In genomic region chr10:21363297-21363696, GRCm38 (mm10) we compare ENCODE assay signal across 27 mouse cellular contexts. TPM values are rescaled to one million over a fixed set of nuclear protein-coding genes. Genes with fewer than 3 reads are reported as not detected.
DNase-seq lines count a peak whose midpoint lies in the region; ATAC-seq and TF ChIP-seq lines count a peak whose summit lies in the region.
"Had no signal": no experiment of that assay in that cellular context is flagged by ENCODE, and none has a peak within 500 bp of the region (broad histone marks: within the 10 kb centered on the region; RNA-seq: fewer than 3 reads in every experiment).

No protein-coding gene starts in this region.

- no peak for TF ChIP-seq POLR2A in MEL (IDR thresholded peaks at IDR 0.05; ENCODE audit: control insufficient read depth in 1 of 2, insufficient read depth in 1 of 2, low read depth in 1 of 2, low read length in 2 of 2, poor library complexity in 1 of 2)

- H3K36me3 ChIP-seq in MEL (ENCODE audit: control insufficient read depth in 1 of 2, insufficient read depth in 2 of 2, low read length in 2 of 2) = peaks cover 20 to 38% of the 10 kb centered on the region in 2 experiments
- peaks cover 12% of the 10 kb centered on the region for H3K36me3 ChIP-seq in stomach, postnatal 0 days (ENCODE audit: control insufficient read depth, insufficient read depth, low read length)

- peak; percentile 13 for DNase-seq in thymus, postnatal 0 days (ENCODE audit: low spot score)
- DNase-seq in thymus, postnatal 10 days (ENCODE audit: low spot score in 2 of 2) = no peak
- DNase-seq in MEL (ENCODE audit: low read depth, low spot score) = peak; percentile 65
- peak; percentile 73 for DNase-seq in induced T-regulatory cell, adult 2 months (ENCODE audit: low read depth)
- no peak for DNase-seq in retina, postnatal 1 day
- no peak for DNase-seq in stomach, postnatal 0 days (ENCODE audit: low spot score)
- DNase-seq in adrenal gland, postnatal 25 days = no peak
- DNase-seq: cerebellum, adult 11-12 months; cerebellum, adult 9-10 months; cerebellum, postnatal 36 days; embryo, embryonic 11 days; gastrocnemius, adult 2 months; gastrocnemius, postnatal 25 days; heart, adult 18-20 months; heart, postnatal 14 days; kidney, adult 2 months had no signal

- no peak for TF ChIP-seq RAD21 in MEL (IDR thresholded peaks at IDR 0.05; ENCODE audit: low read depth, low read length)

- H3K79me2 ChIP-seq in MEL (ENCODE audit: control insufficient read depth, insufficient read depth, low read length, poor library complexity) = no peaks in the 10 kb centered on the region

- H3K4me1 ChIP-seq in MEL (ENCODE audit: control insufficient read depth in 1 of 2, insufficient read depth in 2 of 2, low read length in 2 of 2) = peaks cover 10 to 15% of the 10 kb centered on the region in 2 experiments
- H3K4me1 ChIP-seq in stomach, postnatal 0 days (replicated peaks; ENCODE audit: control insufficient read depth, insufficient read depth) = no peaks in the 10 kb centered on the region
- H3K4me1 ChIP-seq: embryonic facial prominence, embryonic 15.5 days; forebrain, embryonic 10.5 days; heart, embryonic 15.5 days; hindbrain, embryonic 13.5 days had no signal

- no peak for ATAC-seq in stomach, postnatal 0 days (ENCODE audit: low FRiP score, low TSS enrichment)
- ATAC-seq: forebrain, embryonic 14.5 days; hindbrain, postnatal 0 days; intestine, embryonic 16.5 days had no signal

- no peak overlapping the region for H3K9ac ChIP-seq in MEL (ENCODE audit: control insufficient read depth, low read depth, low read length, poor library complexity, severe bottlenecking)
- no peak overlapping the region for H3K9ac ChIP-seq in stomach, postnatal 0 days (ENCODE audit: low read length)
- H3K9ac ChIP-seq: embryonic facial prominence, embryonic 15.5 days; heart, embryonic 15.5 days; hindbrain, embryonic 13.5 days had no signal

- no peaks in the 10 kb centered on the region for H3K27me3 ChIP-seq in MEL (ENCODE audit: control insufficient read depth in 1 of 2, insufficient read depth in 2 of 2, low read length in 2 of 2)
- no peaks in the 10 kb centered on the region for H3K27me3 ChIP-seq in stomach, postnatal 0 days (ENCODE audit: control insufficient read depth, insufficient read depth, low read length)
- H3K27me3 ChIP-seq: embryonic facial prominence, embryonic 15.5 days; heart, embryonic 15.5 days; hindbrain, embryonic 13.5 days had no signal

- TF ChIP-seq EP300 in MEL (IDR thresholded peaks at IDR 0.05; ENCODE audit: low read depth in 1 of 2, low read length in 2 of 2) = peak; percentile 26 to 66; a peak in 2 of 4 replicates
- no peak for TF ChIP-seq EP300 in stomach, postnatal 0 days (optimal IDR thresholded peaks at IDR 0.05)

- H3K4me3 ChIP-seq in MEL (ENCODE audit: control insufficient read depth in 1 of 2, insufficient read depth in 1 of 2, low read depth in 2 of 2, low read length in 2 of 2) = no peak overlapping the region
- no peak overlapping the region for H3K4me3 ChIP-seq in stomach, postnatal 0 days (ENCODE audit: low read depth, low read length)
- H3K4me3 ChIP-seq: embryonic facial prominence, embryonic 15.5 days; erythroblast, embryonic 14.5 days; forebrain, embryonic 10.5 days; gastrocnemius, adult 2 months; heart, embryonic 15.5 days; hindbrain, embryonic 13.5 days had no signal

- no peak for TF ChIP-seq CTCF in MEL (IDR thresholded peaks at IDR 0.05 in 2 of 3, conservative IDR thresholded peaks at IDR 0.05 in 1 of 3; ENCODE audit: control insufficient read depth in 1 of 3, insufficient read depth in 1 of 3, low read depth in 2 of 3, low read length in 3 of 3, poor library complexity in 1 of 3, severe bottlenecking in 1 of 3)
- TF ChIP-seq CTCF in stomach, postnatal 0 days (IDR thresholded peaks at IDR 0.05; ENCODE audit: low read depth) = no peak

- no peak overlapping the region for H3K27ac ChIP-seq in MEL (ENCODE audit: control insufficient read depth, low read depth, low read length)
- H3K27ac ChIP-seq in stomach, postnatal 0 days (replicated peaks) = no peak overlapping the region
- H3K27ac ChIP-seq: embryonic facial prominence, embryonic 15.5 days; forebrain, embryonic 10.5 days; heart, embryonic 15.5 days; hindbrain, embryonic 13.5 days; hindbrain, postnatal 0 days had no signal

- H3K4me2 ChIP-seq in stomach, postnatal 0 days (replicated peaks; ENCODE audit: low read depth) = no peak overlapping the region
- H3K4me2 ChIP-seq: embryonic facial prominence, embryonic 15.5 days; heart, embryonic 11.5 days; heart, embryonic 15.5 days; hindbrain, embryonic 13.5 days had no signal

- 91% methylated on average over 4 of the region's 4 CpGs for WGBS in stomach, postnatal 0 days

- H3K9me3 ChIP-seq in MEL (replicated peaks; ENCODE audit: insufficient read depth, low read length) = no peaks in the 10 kb centered on the region
- H3K9me3 ChIP-seq in stomach, postnatal 0 days (ENCODE audit: control insufficient read depth, low read length) = no peaks in the 10 kb centered on the region
- H3K9me3 ChIP-seq: embryonic facial prominence, embryonic 15.5 days; forebrain, embryonic 10.5 days; heart, embryonic 15.5 days; hindbrain, embryonic 13.5 days had no signal

TF ChIP-seq in MEL, 35 proteins besides CTCF, POLR2A, EP300 and RAD21:
- TF ChIP-seq BHLHE40 (IDR thresholded peaks at IDR 0.05; ENCODE audit: borderline replicate concordance, low read depth, low read length) = peak; percentile 58; the same call in 1 of the 2 replicates
- no peak for TF ChIP-seq TBP (IDR thresholded peaks at IDR 0.05; ENCODE audit: low read depth, low read length)
- TF ChIP-seq GATA1 (IDR thresholded peaks at IDR 0.05; ENCODE audit: low read depth, low read length) = peak; percentile 77
- TF ChIP-seq SIN3A (IDR thresholded peaks at IDR 0.05; ENCODE audit: low read length) = peak; percentile 70
- peak; percentile 81 for TF ChIP-seq ETS1 (IDR thresholded peaks at IDR 0.05; ENCODE audit: low read depth, low read length)
- no peak for TF ChIP-seq POLR2AphosphoS2 (IDR thresholded peaks at IDR 0.05; ENCODE audit: low read length)
- TF ChIP-seq ZKSCAN1 (IDR thresholded peaks at IDR 0.05; ENCODE audit: low read depth, low read length) = no peak
- TF ChIP-seq USF1 (IDR thresholded peaks at IDR 0.05; ENCODE audit: low read depth, low read length) = no peak
- TF ChIP-seq CHD1 (IDR thresholded peaks at IDR 0.05; ENCODE audit: low read depth, low read length) = no peak
- no peak for TF ChIP-seq GABPA (IDR thresholded peaks at IDR 0.05; ENCODE audit: low read depth, low read length)
- peak; percentile 41; the same call in 1 of the 2 replicates for TF ChIP-seq TCF12 (IDR thresholded peaks at IDR 0.05; ENCODE audit: low read depth, low read length)
- no peak for TF ChIP-seq TAL1 (IDR thresholded peaks at IDR 0.05; ENCODE audit: low read length)
- no peak for TF ChIP-seq ZMIZ1 (IDR thresholded peaks at IDR 0.05; ENCODE audit: low read depth, low read length)
- TF ChIP-seq MYC (IDR thresholded peaks at IDR 0.05; ENCODE audit: low read depth, low read length) = no peak
- no peak for TF ChIP-seq CHD2 (IDR thresholded peaks at IDR 0.05; ENCODE audit: low read length)
- no peak for TF ChIP-seq MAFK (IDR thresholded peaks at IDR 0.05; ENCODE audit: borderline replicate concordance, low read depth, low read length)
- TF ChIP-seq HCFC1 (IDR thresholded peaks at IDR 0.05; ENCODE audit: low read depth, low read length) = no peak
- TF ChIP-seq SMC3 (IDR thresholded peaks at IDR 0.05; ENCODE audit: low read depth, low read length) = no peak
- 0 out of 2 replicates have a peak, but pooled peaks have one; percentile 11 for TF ChIP-seq ZC3H11A (IDR thresholded peaks at IDR 0.05; ENCODE audit: low read depth, low read length)
- no peak for TF ChIP-seq USF2 (IDR thresholded peaks at IDR 0.05; ENCODE audit: borderline replicate concordance in 1 of 2, insufficient read depth in 1 of 2, low read depth in 1 of 2, low read length in 2 of 2)
- no peak for TF ChIP-seq NRF1 (IDR thresholded peaks at IDR 0.05; ENCODE audit: insufficient read depth, low read depth, low read length, poor library complexity, severe bottlenecking)
- no peak for TF ChIP-seq MYB (IDR thresholded peaks at IDR 0.05; ENCODE audit: low read depth, low read length)
- TF ChIP-seq KAT2A (conservative IDR thresholded peaks at IDR 0.05; ENCODE audit: low read depth, low read length) = no peak
- peak; percentile 34; the same call in 1 of the 2 replicates for TF ChIP-seq ZNF384 (IDR thresholded peaks at IDR 0.05; ENCODE audit: low read depth, low read length)
- TF ChIP-seq UBTF (IDR thresholded peaks at IDR 0.05; ENCODE audit: borderline replicate concordance, insufficient read depth, low read depth, low read length) = no peak
- no peak for TF ChIP-seq E2F4 (IDR thresholded peaks at IDR 0.05; ENCODE audit: borderline replicate concordance, low read depth, low read length)
- no peak for TF ChIP-seq MEF2A (IDR thresholded peaks at IDR 0.05; ENCODE audit: extremely low read depth, insufficient replicate concordance, low read depth, low read length, poor library complexity, severe bottlenecking)
- no peak for TF ChIP-seq JUND (IDR thresholded peaks at IDR 0.05; ENCODE audit: low read depth, low read length)
- TF ChIP-seq NELFE (IDR thresholded peaks at IDR 0.05; ENCODE audit: low read depth, low read length) = no peak
- TF ChIP-seq MAZ (IDR thresholded peaks at IDR 0.05; ENCODE audit: low read depth, low read length) = no peak
- peak; percentile 84 for TF ChIP-seq RCOR1 (IDR thresholded peaks at IDR 0.05; ENCODE audit: low read depth, low read length)
- TF ChIP-seq POLR2AphosphoS5 (IDR thresholded peaks at IDR 0.05; ENCODE audit: borderline replicate concordance, low read depth, low read length) = no peak
- peak; percentile 48 for TF ChIP-seq MAX (IDR thresholded peaks at IDR 0.05; ENCODE audit: low read length)
- TF ChIP-seq MXI1 (IDR thresholded peaks at IDR 0.05; ENCODE audit: low read depth, low read length) = peak; percentile 69; the same call in 1 of the 2 replicates
- peak; percentile 47; the same call in 1 of the 2 replicates for TF ChIP-seq ELF1 (IDR thresholded peaks at IDR 0.05; ENCODE audit: low read depth, low read length)

RNA-seq across cellular contexts. Expression of gene Aldh8a1, which starts 13.8 kb away (rescaled TPM):
- 0.05 and 0.06 TPM in 2 replicates for polyA plus RNA-seq in thymus, postnatal 0 days (2015; fragmentation: Nextera tagmentation; extraction: Ambion mirVana)
- 0.04 and 0.07 TPM in 2 replicates for total RNA-seq in MEL (2012; rRNA removed)
- under 1 TPM in 1 of 2 experiments, not detected in 1; 0.07 TPM for polyA plus RNA-seq in MEL (2012; ENCODE audit: insufficient read depth in 1 of 2, insufficient read length in 2 of 2, low read depth in 1 of 2, low replicate concordance in 2 of 2, missing spikeins in 1 of 2)
- polyA plus RNA-seq in stomach, postnatal 0 days (2015; fragmentation: Nextera tagmentation; extraction: Ambion mirVana) = 0.05 and 0.38 TPM in 2 replicates
- total RNA-seq in adrenal gland, postnatal 25 days (2021) = 0.12 and 0.67 TPM in 2 replicates
- total RNA-seq: gastrocnemius, adult 2 months; gastrocnemius, postnatal 25 days; heart, adult 18-20 months; heart, postnatal 14 days; hematopoietic stem cell, adult 5-6 weeks; hindbrain, postnatal 0 days had no signal
- polyA plus RNA-seq: embryonic facial prominence, embryonic 11.5 days; embryonic facial prominence, embryonic 15.5 days; erythroblast, embryonic 14.5 days; forebrain, embryonic 10.5 days; forebrain, embryonic 14.5 days; heart, embryonic 15.5 days; hindbrain, embryonic 13.5 days; hindbrain, postnatal 0 days had no signal

Comparison
In these comparisons a context has a peak if more than half of its experiments do, and no peak if none do; other contexts are left out.
1. DNase-seq: peak in thymus, postnatal 0 days (single experiment), MEL (single experiment) and induced T-regulatory cell, adult 2 months (single experiment); none in thymus, postnatal 10 days (0 of 2), retina, postnatal 1 day (single experiment), stomach, postnatal 0 days (single experiment) and adrenal gland, postnatal 25 days (single experiment).